Mouse (Mus musculus) neural tube, embryonic 13.5 days (tissue): ENCODE results near the gene Nabp1. TPM values are rescaled to one million over a fixed set of nuclear protein-coding genes. Genes with fewer than 3 reads are reported as not detected.

Source experiments
- ATAC-seq: fragments of 200-750 bp; cut with Nextera tagmentation; 2 replicates; pipeline ENCODE4 v1.8.0; 2017; ENCODE audit warnings: low read depth, mild to moderate bottlenecking, moderate TSS enrichment, moderate library complexity
- H3K27ac ChIP-seq: fragments of 300-500 bp; sonication (generic); replicated peaks from 2 replicates; pipeline ENCODE4 v1.5.1; 2015; ENCODE audit warnings: moderate library complexity, mild to moderate bottlenecking, inconsistent platforms
- H3K27me3 ChIP-seq: fragments of 300-500 bp; sonication (generic); 2 replicates; pipeline ENCODE4 v1.6.1; 2015; ENCODE audit warnings: mild to moderate bottlenecking, inconsistent platforms
- H3K36me3 ChIP-seq: fragments of 300-500 bp; sonication (generic); 2 replicates; pipeline ENCODE4 v1.6.1; 2015; ENCODE audit warnings: mild to moderate bottlenecking, inconsistent platforms
- H3K4me1 ChIP-seq: fragments of 300-500 bp; sonication (generic); replicated peaks from 2 replicates; pipeline ENCODE4 v1.6.1; 2015; ENCODE audit warnings: inconsistent platforms
- H3K4me2 ChIP-seq: fragments of 300-500 bp; sonication (generic); 2 replicates; pipeline ENCODE4 v1.6.1; 2015; ENCODE audit warnings: inconsistent platforms, mild to moderate bottlenecking, moderate library complexity
- H3K4me3 ChIP-seq: fragments of 300-500 bp; sonication (generic); 2 replicates; pipeline ENCODE4 v1.5.1; 2015; ENCODE audit warnings: mild to moderate bottlenecking, inconsistent platforms
- H3K9ac ChIP-seq: fragments of 300-500 bp; sonication (generic); 2 replicates; pipeline ENCODE4 v1.6.1; 2015; ENCODE audit warnings: moderate library complexity, mild to moderate bottlenecking, inconsistent platforms
- H3K9me3 ChIP-seq: fragments of 300-500 bp; sonication (generic); 2 replicates; pipeline ENCODE4 v1.6.1; 2016; ENCODE audit warnings: inconsistent platforms
- WGBS: fragments of 180-500 bp; shearing (Covaris S2); methylation state at CpG from one replicate; pipeline ENCODE4 v1.1.7; 2015; 5-methylcytosine and 5-hydroxymethylcytosine counted together
- polyA plus RNA-seq: library from polyadenylated mRNA; unstranded; fragments of >200 nt; fragmentation: Nextera tagmentation; extraction: Ambion mirVana; gene quantifications from 2 replicates; pipeline ENCODE4 v1.2.1, GENCODE M21; 2015

The Nabp1 gene
- polyA plus RNA-seq: 7.6 and 9.4 TPM in 2 replicates

DNA sequence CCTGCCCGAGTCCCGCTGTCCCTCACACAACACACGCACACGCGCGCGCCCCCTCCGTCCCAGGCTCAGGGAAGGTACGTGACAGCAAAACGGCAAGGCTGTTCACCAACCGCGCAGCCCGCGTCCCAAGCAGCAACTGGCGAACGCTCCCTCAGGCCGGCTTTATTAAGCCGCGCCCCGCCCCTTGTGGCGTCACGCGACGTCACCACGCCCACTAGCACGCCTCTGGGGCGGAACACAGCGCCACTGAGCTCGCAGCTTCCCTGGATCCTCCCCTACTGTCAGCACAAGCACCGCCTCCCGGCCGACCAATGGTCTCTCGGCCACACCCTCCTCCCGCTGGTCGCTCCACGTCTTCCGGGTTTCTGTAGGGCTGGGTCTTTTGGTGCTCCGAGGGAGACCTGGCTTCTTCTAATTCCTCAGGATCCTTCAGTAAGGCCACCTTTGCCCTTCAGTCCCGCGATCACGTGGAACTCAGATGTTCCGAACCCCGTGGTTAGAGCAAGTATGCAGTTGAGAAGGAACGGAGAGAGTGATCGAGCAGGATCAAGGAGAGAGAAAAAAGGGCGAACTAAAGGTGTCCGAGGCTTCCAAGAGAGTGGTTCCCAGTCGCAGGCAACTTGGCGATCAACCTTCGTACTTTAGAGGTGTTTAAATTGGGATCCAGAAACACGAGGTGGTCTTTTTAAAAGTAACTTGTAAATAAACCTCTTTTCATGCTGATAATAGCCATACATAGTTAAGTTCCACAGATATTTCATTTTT is at the start of gene Nabp1:
TSS of gene Nabp1 (minus strand) at position 164 of the 765 bp plus-strand sequence.
- peaks cover 9% of the 10 kb centered on the region for H3K4me1 ChIP-seq
- no peaks in the 10 kb centered on the region for H3K9me3 ChIP-seq
- H3K36me3 ChIP-seq: no peaks in the 10 kb centered on the region
- H3K27ac ChIP-seq: peak within 1 kb of the TSS; percentile 65
- no peaks in the 10 kb centered on the region for H3K27me3 ChIP-seq
- WGBS: under 1% methylated on average over 51 of the region's 51 CpGs
- H3K9ac ChIP-seq: peak within 1 kb of the TSS; percentile 76
- H3K4me2 ChIP-seq: peak within 1 kb of the TSS; percentile 99
- peak; percentile 100 for ATAC-seq
- peak within 1 kb of the TSS; percentile 61 for H3K4me3 ChIP-seq

- Histone ChIP-seq H3K27me3 (no peaks in the 10 kb centered on the region), H3K4me2 (no peak overlapping the region), H3K9ac (no peak overlapping the region), H3K4me1 (no peaks in the 10 kb centered on the region), H3K36me3 (no peaks in the 10 kb centered on the region), H3K9me3 (no peaks in the 10 kb centered on the region), H3K27ac (no peak overlapping the region), H3K4me3 (no peak overlapping the region)
- ATAC-seq: no peak
- WGBS: 61% methylated on average over 1 of the region's 1 CpGs
These were observed 47.5 kb upstream of the Nabp1 start for GRCm38 (mm10) chr1:51525563-51526265.

GRCm38 (mm10) chr1:51521651-51522050 is 43.4 kb upstream of the Nabp1 start:
- Histone ChIP-seq H3K4me3 (no peak overlapping the region), H3K27me3 (no peaks in the 10 kb centered on the region), H3K9ac (no peak overlapping the region), H3K36me3 (no peaks in the 10 kb centered on the region), H3K4me1 (no peaks in the 10 kb centered on the region), H3K27ac (no peak overlapping the region), H3K4me2 (no peak overlapping the region), H3K9me3 (no peaks in the 10 kb centered on the region)
- 62% methylated on average over 8 of the region's 8 CpGs for WGBS
- ATAC-seq: no peak

GRCm38 (mm10) chr1:51520246-51520780 is 42.1 kb upstream of the Nabp1 start:
- no peak for ATAC-seq
- 89% methylated on average over 5 of the region's 5 CpGs for WGBS
- no peaks in the 10 kb centered on the region for H3K27me3 ChIP-seq
- no peaks in the 10 kb centered on the region for H3K4me1 ChIP-seq
- H3K4me2 ChIP-seq: no peak overlapping the region
- no peak overlapping the region for H3K27ac ChIP-seq
- no peak overlapping the region for H3K9ac ChIP-seq
- H3K36me3 ChIP-seq: no peaks in the 10 kb centered on the region
- H3K9me3 ChIP-seq: no peaks in the 10 kb centered on the region
- H3K4me3 ChIP-seq: no peak overlapping the region

- H3K4me1 ChIP-seq: no peaks in the 10 kb centered on the region
- 91% methylated on average over 3 of the region's 3 CpGs for WGBS
These were observed 40.9 kb upstream of the Nabp1 start for GRCm38 (mm10) chr1:51519112-51519511.

GRCm38 (mm10) chr1:51515625-51516024 is 37.4 kb upstream of the Nabp1 start:
- no peaks in the 10 kb centered on the region for H3K36me3 ChIP-seq
- WGBS: 74% methylated on average over 2 of the region's 2 CpGs
- no peaks in the 10 kb centered on the region for H3K4me1 ChIP-seq
- no peaks in the 10 kb centered on the region for H3K9me3 ChIP-seq
- no peak overlapping the region for H3K4me2 ChIP-seq
- no peak for ATAC-seq
- no peak overlapping the region for H3K4me3 ChIP-seq
- H3K27me3 ChIP-seq: no peaks in the 10 kb centered on the region
- H3K9ac ChIP-seq: no peak overlapping the region
- H3K27ac ChIP-seq: no peak overlapping the region

More at GRCm38 (mm10) chr1:51519112-51519511, 40.9 kb upstream of the Nabp1 start:
- Histone ChIP-seq H3K4me3 (no peak overlapping the region), H3K27ac (no peak overlapping the region), H3K9ac (no peak overlapping the region), H3K4me2 (no peak overlapping the region), H3K9me3 (no peaks in the 10 kb centered on the region), H3K36me3 (no peaks in the 10 kb centered on the region), H3K27me3 (no peaks in the 10 kb centered on the region)
- ATAC-seq: no peak

DNA sequence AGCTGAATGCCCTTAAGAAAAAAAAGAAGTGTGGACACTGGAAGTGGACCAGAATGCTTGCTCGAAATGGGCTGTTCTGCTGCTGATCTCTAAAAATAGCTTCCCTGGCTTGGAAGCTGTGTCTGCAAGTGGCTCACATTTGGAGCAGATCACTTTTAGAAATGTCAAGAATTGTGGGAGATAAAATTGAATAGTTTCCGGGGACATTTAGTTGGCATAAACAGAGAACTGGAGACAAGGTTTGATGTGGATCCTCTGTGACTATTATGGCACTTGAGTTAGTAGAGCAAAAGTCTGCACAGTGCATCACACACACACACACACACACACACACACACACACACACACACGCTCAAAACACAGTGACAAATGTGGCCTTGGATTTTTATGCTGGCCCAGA is 36.8 kb upstream of the Nabp1 start:
- H3K4me1 ChIP-seq: no peaks in the 10 kb centered on the region
- H3K9ac ChIP-seq: no peak overlapping the region
- H3K4me2 ChIP-seq: no peak overlapping the region
- no peaks in the 10 kb centered on the region for H3K36me3 ChIP-seq
- ATAC-seq: no peak
- H3K9me3 ChIP-seq: no peaks in the 10 kb centered on the region
- no peak overlapping the region for H3K27ac ChIP-seq
- H3K4me3 ChIP-seq: no peak overlapping the region
- H3K27me3 ChIP-seq: no peaks in the 10 kb centered on the region
- 87% methylated on average over 3 of the region's 3 CpGs for WGBS

GRCm38 (mm10) chr1:51514379-51514778 is 36.2 kb upstream of the Nabp1 start:
- WGBS: 89% methylated on average over 2 of the region's 2 CpGs
- no peaks in the 10 kb centered on the region for H3K27me3 ChIP-seq
- ATAC-seq: no peak
- H3K4me3 ChIP-seq: no peak overlapping the region
- no peaks in the 10 kb centered on the region for H3K9me3 ChIP-seq
- H3K4me1 ChIP-seq: no peaks in the 10 kb centered on the region
- H3K36me3 ChIP-seq: no peaks in the 10 kb centered on the region
- no peak overlapping the region for H3K4me2 ChIP-seq
- no peak overlapping the region for H3K27ac ChIP-seq
- no peak overlapping the region for H3K9ac ChIP-seq

- H3K27me3 ChIP-seq: no peaks in the 10 kb centered on the region
- no peak overlapping the region for H3K27ac ChIP-seq
- 88% methylated on average over 7 of the region's 7 CpGs for WGBS
- no peaks in the 10 kb centered on the region for H3K36me3 ChIP-seq
- no peak overlapping the region for H3K4me3 ChIP-seq
- H3K4me2 ChIP-seq: no peak overlapping the region
- no peaks in the 10 kb centered on the region for H3K9me3 ChIP-seq
- H3K9ac ChIP-seq: no peak overlapping the region
- no peak for ATAC-seq
- H3K4me1 ChIP-seq: no peaks in the 10 kb centered on the region
These were observed 35.0 kb upstream of the Nabp1 start for GRCm38 (mm10) chr1:51513059-51513713.

DNA sequence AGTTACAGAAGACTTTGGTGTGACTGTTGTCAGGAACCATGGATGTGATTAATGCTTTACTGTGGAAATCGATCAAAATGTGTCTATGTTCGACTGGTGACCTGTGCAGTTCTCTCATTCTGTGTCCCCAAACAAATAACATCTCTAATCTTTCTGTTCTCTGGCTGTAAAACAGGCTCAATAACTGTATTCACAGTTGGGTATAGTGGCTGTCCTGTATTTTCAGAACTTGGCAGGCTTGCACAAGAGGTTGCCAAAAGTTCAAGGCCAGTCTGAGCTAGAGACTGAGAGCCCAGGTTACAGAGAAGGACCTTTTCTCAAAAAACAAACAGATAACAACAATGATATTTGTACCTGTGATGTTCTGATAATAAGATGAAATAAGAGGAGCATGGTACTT is 34.1 kb upstream of the Nabp1 start:
- Histone ChIP-seq H3K9me3 (no peaks in the 10 kb centered on the region), H3K4me2 (no peak overlapping the region), H3K27me3 (no peaks in the 10 kb centered on the region), H3K27ac (no peak overlapping the region), H3K4me3 (no peak overlapping the region), H3K4me1 (no peaks in the 10 kb centered on the region), H3K9ac (no peak overlapping the region), H3K36me3 (no peaks in the 10 kb centered on the region)
- no peak for ATAC-seq
- 85% methylated on average over 2 of the region's 2 CpGs for WGBS

- H3K9ac ChIP-seq: no peak overlapping the region
- H3K4me1 ChIP-seq: no peaks in the 10 kb centered on the region
- no peak; the same call in 1 of the 2 replicates for ATAC-seq
- H3K27ac ChIP-seq: no peak overlapping the region
- no peaks in the 10 kb centered on the region for H3K27me3 ChIP-seq
- 79% methylated on average over 8 of the region's 8 CpGs for WGBS
- no peaks in the 10 kb centered on the region for H3K36me3 ChIP-seq
- no peaks in the 10 kb centered on the region for H3K9me3 ChIP-seq
- no peak overlapping the region for H3K4me2 ChIP-seq
- no peak overlapping the region for H3K4me3 ChIP-seq
These were observed 31.6 kb upstream of the Nabp1 start for GRCm38 (mm10) chr1:51509776-51510175.

DNA sequence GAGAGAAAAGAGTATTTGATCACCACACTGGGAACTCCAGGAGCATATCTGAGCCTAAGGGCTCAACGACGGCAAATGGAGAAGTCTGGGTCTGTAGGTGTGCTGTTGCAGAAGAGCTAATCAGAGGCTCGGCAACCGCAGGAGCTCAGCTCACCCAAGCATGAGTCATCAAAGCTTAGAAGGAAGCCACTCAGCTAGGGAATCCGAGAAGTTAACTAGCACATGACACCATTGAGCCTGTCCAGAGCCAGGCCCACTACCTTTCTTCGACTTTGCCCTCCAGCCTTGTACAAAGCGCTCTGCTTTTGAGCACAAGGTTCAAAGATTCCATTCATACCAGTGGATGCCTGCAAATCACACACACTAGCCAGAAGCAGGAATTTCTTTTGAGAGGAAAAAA is 30.9 kb upstream of the Nabp1 start:
- Histone ChIP-seq H3K36me3 (no peaks in the 10 kb centered on the region), H3K4me3 (no peak overlapping the region), H3K9me3 (no peaks in the 10 kb centered on the region), H3K9ac (no peak overlapping the region), H3K27me3 (no peaks in the 10 kb centered on the region), H3K4me1 (no peaks in the 10 kb centered on the region), H3K4me2 (no peak overlapping the region), H3K27ac (no peak overlapping the region)
- ATAC-seq: no peak
- 45% methylated on average over 7 of the region's 7 CpGs for WGBS
